Mouse (Mus musculus) neural tube, embryonic 12.5 days (tissue): ENCODE results near the gene Insr. TPM values are rescaled to one million over a fixed set of nuclear protein-coding genes. Genes with fewer than 3 reads are reported as not detected.

Experiments used
- microRNA-seq: library from miRNA; unstranded; fragments of <30 nt; microRNA quantifications from one replicate; pipeline ENCODE4, GENCODE M21; 2017
- polyA plus RNA-seq: library from polyadenylated mRNA; unstranded; fragments of >200 nt; fragmentation: Nextera tagmentation; extraction: Ambion mirVana; gene quantifications from 2 replicates; pipeline ENCODE4 v1.2.1, GENCODE M21; 2016

Gene Insr
- polyA plus RNA-seq, 1 experiment from 2014 or later = 55.6 TPM

Small RNA genes within 50 kb of the gene (microRNA-seq; reads per million reads assigned to microRNA genes)
- gene Gm25775 = not detected

Other genes starting within 250 kb of the Insr start
- 0.13 TPM in 1 of 2 replicates, not detected in the other for gene A430078G23Rik, start 73.8 kb upstream of the Insr start, polyA plus RNA-seq
- 12.1 and 13.4 TPM in 2 replicates for gene Arhgef18, start 113.4 kb upstream of the Insr start, polyA plus RNA-seq
- 3.4 and 4.2 TPM in 2 replicates for gene Pex11g, start 188.1 kb upstream of the Insr start, polyA plus RNA-seq
- 0.22 TPM in 1 of 2 replicates, not detected in the other for gene Tex45, start 191.2 kb upstream of the Insr start, polyA plus RNA-seq
- 81.8 and 87.0 TPM in 2 replicates for gene Zfp358, start 213.5 kb upstream of the Insr start, polyA plus RNA-seq
- gene Mcoln1, start 220.8 kb upstream of the Insr start, polyA plus RNA-seq = 74.4 and 78.9 TPM in 2 replicates
- gene Pnpla6, start 235.8 kb upstream of the Insr start, polyA plus RNA-seq = 31.2 and 33.9 TPM in 2 replicates